Mouse (Mus musculus) ES-Bruce4 (cell line): ENCODE data around the gene Rbl2.

Experiments used
- CTCF ChIP-seq: IDR thresholded peaks from one replicate; pipeline ENCODE4 v1.8.1; 2011; ENCODE audit warnings: low read depth, low read length
- POLR2A ChIP-seq: IDR thresholded peaks from one replicate; pipeline ENCODE4 v1.8.1; 2011; ENCODE audit warnings: low read length; ENCODE audit not compliant: insufficient read depth

- TF ChIP-seq POLR2A = no peak
- TF ChIP-seq CTCF = no peak
Observed at GRCm38 (mm10) chr8:91135308-91136181, 65.7 kb downstream of the Rbl2 start.
